Mouse (Mus musculus) cortical plate, adult 2 months (tissue): ENCODE results near the gene Copb1.

Experiments used
- CTCF ChIP-seq: fragments of 200-500 bp; IDR thresholded peaks from 2 replicates; pipeline ENCODE4 v1.5.1; 2011; ENCODE audit warnings: mild to moderate bottlenecking, control low read depth, low read length; ENCODE audit not compliant: insufficient read depth; ENCODE audit errors: extremely low read depth
- POLR2A ChIP-seq: fragments of 200-500 bp; IDR thresholded peaks from 2 replicates; pipeline ENCODE4 v1.6.1; 2011; ENCODE audit warnings: mild to moderate bottlenecking, low read length, control low read depth; ENCODE audit not compliant: insufficient read depth; ENCODE audit errors: extremely low read depth

DNA sequence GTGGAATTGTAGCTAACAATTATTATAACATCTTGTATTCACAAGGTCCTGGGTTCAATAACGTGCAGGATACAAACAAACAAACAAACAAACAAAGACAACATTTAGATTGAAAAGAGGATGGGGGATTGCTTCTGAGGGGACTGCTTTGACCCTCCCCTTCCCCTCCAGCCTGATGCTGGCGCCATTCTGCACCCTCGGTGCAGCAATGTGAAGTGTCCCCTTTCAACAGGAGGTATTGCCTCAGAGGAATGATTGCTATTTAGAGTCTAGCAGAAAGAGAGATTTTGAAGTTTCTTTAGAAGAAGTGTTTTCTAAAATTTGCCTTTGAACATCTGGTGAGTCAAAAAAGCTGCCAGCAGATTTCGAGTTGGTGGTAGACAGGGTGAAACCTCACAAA, 44.7 kb upstream of the Copb1 start:
- no peak for TF ChIP-seq POLR2A
- no peak for TF ChIP-seq CTCF
